In the genomic region with DNA sequence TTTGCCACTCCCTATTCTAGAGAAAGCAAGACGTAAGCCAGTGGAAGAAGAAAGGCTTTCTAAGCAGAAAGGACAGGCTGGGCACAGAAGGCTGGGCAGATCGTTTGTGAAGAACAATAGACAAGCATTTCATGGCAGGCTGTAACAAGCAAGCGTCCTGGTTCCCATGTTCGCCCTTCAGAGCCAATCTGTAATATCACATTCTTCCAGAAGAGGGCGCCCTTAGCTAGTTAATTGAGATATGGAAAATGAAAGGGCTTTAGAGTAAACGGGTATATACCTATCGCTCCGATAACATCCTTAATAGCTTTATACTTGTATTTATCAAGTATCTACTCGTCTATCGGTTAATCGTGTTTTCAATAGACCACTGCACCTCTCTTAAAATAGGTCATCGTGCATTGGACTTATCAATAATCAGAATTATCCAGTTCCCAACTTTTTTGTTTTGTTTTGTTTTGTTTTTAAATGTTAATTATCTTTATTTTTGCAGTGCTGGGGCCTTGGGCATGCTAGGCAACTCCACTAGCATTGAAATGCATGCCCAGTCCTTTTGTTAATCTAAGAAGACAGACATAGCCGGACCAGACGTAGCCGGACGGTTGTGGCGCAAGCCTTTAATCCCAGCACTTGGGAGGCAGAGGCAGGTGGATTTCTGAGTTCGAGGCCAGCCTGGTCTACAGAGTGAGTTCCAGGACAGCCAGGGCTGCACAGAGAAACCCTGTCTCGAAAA, we compare ENCODE assay signal across 8 mouse cellular contexts. TPM values are rescaled to one million over a fixed set of nuclear protein-coding genes. Genes with fewer than 3 reads are reported as not detected.
A peak's percentile ranks its signal among the peaks of the same experiment; 100 is the strongest.
DNase-seq lines count a peak whose midpoint lies in the region; ATAC-seq and TF ChIP-seq lines count a peak whose summit lies in the region.

No protein-coding gene starts in this region.

- WGBS in kidney, embryonic 15.5 days: 47% methylated on average over 19 of the region's 19 CpGs
- WGBS in liver, embryonic 11.5 days: 32% methylated on average over 19 of the region's 19 CpGs

- no peak overlapping the region for H3K9ac ChIP-seq in kidney, embryonic 15.5 days
- no peak overlapping the region for H3K9ac ChIP-seq in liver, embryonic 11.5 days (ENCODE audit: low read depth, low read length)

- no peaks in the 10 kb centered on the region for H3K9me3 ChIP-seq in kidney, embryonic 15.5 days (replicated peaks)
- H3K9me3 ChIP-seq in liver, embryonic 11.5 days (ENCODE audit: control insufficient read depth, low read length): no peaks in the 10 kb centered on the region

- H3K36me3 ChIP-seq in kidney, embryonic 15.5 days: no peaks in the 10 kb centered on the region
- no peaks in the 10 kb centered on the region for H3K36me3 ChIP-seq in liver, embryonic 11.5 days (ENCODE audit: control insufficient read depth, insufficient read depth, low read length)

- no peak for TF ChIP-seq POLR2A in cortical plate, adult 2 months (IDR thresholded peaks at IDR 0.05; ENCODE audit: extremely low read depth, insufficient read depth, low read length)

- peak overlapping the region; percentile 17; the same call in 1 of the 2 replicates for H3K4me2 ChIP-seq in kidney, embryonic 15.5 days
- peak overlapping the region; percentile 45 for H3K4me2 ChIP-seq in liver, embryonic 11.5 days

- H3K27ac ChIP-seq in cortical plate, adult 2 months (ENCODE audit: insufficient read depth, low read length): no peak overlapping the region
- H3K27ac ChIP-seq in kidney, embryonic 15.5 days: no peak overlapping the region
- H3K27ac ChIP-seq in liver, embryonic 11.5 days (ENCODE audit: low read depth, low read length): no peak overlapping the region

- H3K27me3 ChIP-seq in kidney, embryonic 15.5 days: no peaks in the 10 kb centered on the region
- H3K27me3 ChIP-seq in liver, embryonic 11.5 days (replicated peaks; ENCODE audit: control insufficient read depth, insufficient read depth, low read length): no peaks in the 10 kb centered on the region

- peak; percentile 33; the same call in 1 of the 2 replicates for ATAC-seq in kidney, embryonic 15.5 days (replicated peaks; ENCODE audit: low FRiP score)
- ATAC-seq in liver, embryonic 11.5 days (replicated peaks; ENCODE audit: low FRiP score): peak; percentile 74

- TF ChIP-seq CTCF in cortical plate, adult 2 months (IDR thresholded peaks at IDR 0.05; ENCODE audit: extremely low read depth, insufficient read depth, low read length): peak; percentile 69

- no peaks in the 10 kb centered on the region for H3K4me1 ChIP-seq in cortical plate, adult 2 months (ENCODE audit: control insufficient read depth, insufficient read depth, low read length)
- no peaks in the 10 kb centered on the region for H3K4me1 ChIP-seq in kidney, embryonic 15.5 days
- H3K4me1 ChIP-seq in liver, embryonic 11.5 days (replicated peaks; ENCODE audit: control insufficient read depth, insufficient read depth, low read length): 0 out of 2 replicates have a peak, but pooled peaks cover 3% of the 10 kb centered on the region

- DNase-seq in 3T3-L1 (ENCODE audit: low read depth, low spot score) (peak; percentile 98), ZHBTc4 (ENCODE audit: low read depth, low spot score) (peak; percentile 95)
- DNase-seq in heart, adult 9 months (ENCODE audit: low spot score in 2 of 2): peak; percentile 40 to 79
- peak; percentile 62 for DNase-seq in liver, embryonic 11.5 days (ENCODE audit: low spot score)
- peak; percentile 43 to 53 for DNase-seq in monocyte, adult 2 months (ENCODE audit: low read depth in 1 of 2, low spot score in 2 of 2)
- DNase-seq in spleen, postnatal 36 days (ENCODE audit: low spot score in 2 of 2): peak; percentile 80 to 86

- no peak overlapping the region for H3K4me3 ChIP-seq in cortical plate, adult 2 months (ENCODE audit: insufficient read depth, low read length)
- no peak overlapping the region for H3K4me3 ChIP-seq in kidney, embryonic 15.5 days (replicated peaks)
- H3K4me3 ChIP-seq in liver, embryonic 11.5 days (ENCODE audit: low read depth, low read length): peak overlapping the region; percentile 33

RNA-seq across cellular contexts. Expression of a gene that starts 15.0 kb away (rescaled TPM):
- 435 and 439 TPM in 2 replicates for polyA plus RNA-seq in cortical plate, adult 2 months (2012; rRNA removed)
- polyA plus RNA-seq in kidney, embryonic 15.5 days (2015; fragmentation: Nextera tagmentation; extraction: Ambion mirVana): 771 and 828 TPM in 2 replicates
- 847 and 912 TPM in 2 replicates for polyA plus RNA-seq in liver, embryonic 11.5 days (2014; fragmentation: Nextera tagmentation; extraction: Ambion mirVana)

RNA-seq across cellular contexts. Expression of a gene that starts 16.5 kb away (rescaled TPM):
- 7.9 and 8.3 TPM in 2 replicates for polyA plus RNA-seq in cortical plate, adult 2 months (2012; rRNA removed)
- 13.0 and 13.7 TPM in 2 replicates for polyA plus RNA-seq in kidney, embryonic 15.5 days (2015; fragmentation: Nextera tagmentation; extraction: Ambion mirVana)
- 8.9 and 9.3 TPM in 2 replicates for polyA plus RNA-seq in liver, embryonic 11.5 days (2014; fragmentation: Nextera tagmentation; extraction: Ambion mirVana)

RNA-seq across cellular contexts. Expression of a gene that starts 22.6 kb away (rescaled TPM):
- 25.8 and 26.7 TPM in 2 replicates for polyA plus RNA-seq in cortical plate, adult 2 months (2012; rRNA removed)
- polyA plus RNA-seq in kidney, embryonic 15.5 days (2015; fragmentation: Nextera tagmentation; extraction: Ambion mirVana): 19.5 and 19.9 TPM in 2 replicates
- polyA plus RNA-seq in liver, embryonic 11.5 days (2014; fragmentation: Nextera tagmentation; extraction: Ambion mirVana): 21.7 and 23.5 TPM in 2 replicates

RNA-seq across cellular contexts. Expression of a gene that starts 56.0 kb away (rescaled TPM):
- polyA plus RNA-seq in cortical plate, adult 2 months (2012; rRNA removed): 7.5 and 8.0 TPM in 2 replicates
- 1.6 and 1.9 TPM in 2 replicates for polyA plus RNA-seq in kidney, embryonic 15.5 days (2015; fragmentation: Nextera tagmentation; extraction: Ambion mirVana)
- 0.73 and 0.93 TPM in 2 replicates for polyA plus RNA-seq in liver, embryonic 11.5 days (2014; fragmentation: Nextera tagmentation; extraction: Ambion mirVana)

Comparison
In these comparisons a context has a peak if more than half of its experiments do, and no peak if none do; other contexts are left out.
1. DNase-seq: peak in every context shown above with its lines; median percentile 98 in 3T3-L1; 95 in ZHBTc4; 83 in spleen, postnatal 36 days; 62 in liver, embryonic 11.5 days; 60 in heart, adult 9 months; 48 in monocyte, adult 2 months.